Mouse (Mus musculus) right cerebral cortex, postnatal 36 days (tissue): ENCODE measurements around the gene Racgap1.
A peak's percentile ranks its signal among the peaks of the same experiment; 100 is the strongest.

Experiments
- DNase-seq, 2 experiments: peaks; one replicate each; pipeline ENCODE4 v3.0.0; 2022; ENCODE audit warnings: low spot score in 2 of 2, mixed read lengths in 1 of 2

Racgap1 gene

GRCm38 (mm10) chr15:99619821-99620220, 31.6 kb downstream of the Racgap1 start:
- no peak for DNase-seq

- no peak for DNase-seq
These were observed 32.9 kb downstream of the Racgap1 start for GRCm38 (mm10) chr15:99618595-99618994.

DNA sequence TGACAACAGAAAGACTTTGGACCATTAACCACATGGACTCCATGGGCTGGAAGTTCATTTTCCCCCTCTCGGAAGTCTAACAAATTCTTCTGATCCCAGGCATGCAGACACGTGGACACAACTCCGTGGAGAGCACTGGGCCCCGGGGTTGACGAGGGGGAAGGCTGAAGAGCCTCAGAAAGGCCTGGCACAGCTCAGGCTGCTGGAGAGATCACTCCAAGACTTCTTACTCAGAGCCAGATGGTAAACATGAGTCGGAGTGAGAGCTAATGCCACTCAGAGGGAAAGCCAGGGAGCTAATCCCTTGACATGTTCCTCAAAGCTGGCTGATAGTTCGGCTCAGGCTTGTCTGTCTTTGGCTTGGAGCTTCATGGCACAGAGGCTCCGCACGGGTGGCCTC, 36.2 kb downstream of the Racgap1 start:
- DNase-seq: no peak

DNA sequence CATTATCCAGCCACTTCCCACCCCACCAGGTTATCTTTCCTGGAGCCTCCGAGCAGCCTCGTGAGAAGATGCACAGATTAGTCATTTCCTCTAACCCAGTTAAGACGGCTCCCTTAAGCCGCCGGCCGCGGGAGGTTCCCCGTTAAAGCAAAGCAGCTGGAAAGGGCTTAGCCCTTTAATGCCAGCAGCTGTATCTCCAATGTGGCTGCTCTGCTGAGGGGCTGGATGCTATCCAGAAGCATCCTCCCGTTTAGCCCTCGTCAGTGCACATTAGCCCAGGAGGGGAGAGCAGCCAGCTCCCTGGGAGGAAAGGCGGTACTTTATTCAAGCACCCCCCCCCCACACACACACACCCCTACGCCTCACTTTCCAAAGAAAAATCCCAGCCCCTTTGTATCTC, 36.7 kb downstream of the Racgap1 start:
- DNase-seq: no peak

DNA sequence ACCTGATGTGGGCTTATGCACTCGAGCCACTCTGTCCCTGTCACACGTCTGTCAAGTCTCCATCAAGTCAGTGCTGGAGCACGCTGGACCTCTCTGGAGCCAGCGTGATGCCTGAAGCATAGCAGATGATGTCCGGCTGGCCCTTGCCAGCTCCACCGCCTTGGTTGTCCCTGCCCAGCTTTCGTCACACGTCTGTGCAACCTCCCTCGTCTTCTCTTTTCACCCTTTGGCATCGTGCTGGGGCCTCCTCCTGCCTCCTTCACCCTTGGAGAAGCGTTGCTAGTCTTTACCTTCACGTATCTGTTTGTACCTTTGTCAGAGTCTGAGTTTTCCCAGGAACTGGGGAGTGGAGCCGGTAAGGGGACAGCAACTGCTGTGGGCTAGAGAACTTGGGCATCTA, 37.2 kb downstream of the Racgap1 start:
- DNase-seq: no peak

DNA sequence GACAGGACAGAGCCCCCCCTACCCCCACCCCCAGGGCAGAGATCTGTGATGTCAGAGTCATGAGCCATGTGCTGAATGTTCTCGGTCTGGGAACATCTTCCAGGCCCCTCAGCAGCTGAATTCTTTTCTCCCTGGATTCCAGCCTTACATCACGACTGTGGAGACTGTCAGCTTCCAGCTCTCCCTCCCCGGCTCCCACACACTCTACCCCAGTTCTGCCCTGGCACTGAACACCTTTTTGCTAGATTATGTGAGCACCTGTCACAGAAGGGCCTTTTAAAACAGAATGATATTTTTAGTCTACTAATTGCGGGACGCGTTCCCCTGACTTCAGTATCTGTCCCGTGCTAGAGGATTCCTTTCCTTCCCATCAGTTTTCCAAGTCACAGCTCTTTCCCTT, 39.9 kb downstream of the Racgap1 start:
- no peak for DNase-seq

DNA sequence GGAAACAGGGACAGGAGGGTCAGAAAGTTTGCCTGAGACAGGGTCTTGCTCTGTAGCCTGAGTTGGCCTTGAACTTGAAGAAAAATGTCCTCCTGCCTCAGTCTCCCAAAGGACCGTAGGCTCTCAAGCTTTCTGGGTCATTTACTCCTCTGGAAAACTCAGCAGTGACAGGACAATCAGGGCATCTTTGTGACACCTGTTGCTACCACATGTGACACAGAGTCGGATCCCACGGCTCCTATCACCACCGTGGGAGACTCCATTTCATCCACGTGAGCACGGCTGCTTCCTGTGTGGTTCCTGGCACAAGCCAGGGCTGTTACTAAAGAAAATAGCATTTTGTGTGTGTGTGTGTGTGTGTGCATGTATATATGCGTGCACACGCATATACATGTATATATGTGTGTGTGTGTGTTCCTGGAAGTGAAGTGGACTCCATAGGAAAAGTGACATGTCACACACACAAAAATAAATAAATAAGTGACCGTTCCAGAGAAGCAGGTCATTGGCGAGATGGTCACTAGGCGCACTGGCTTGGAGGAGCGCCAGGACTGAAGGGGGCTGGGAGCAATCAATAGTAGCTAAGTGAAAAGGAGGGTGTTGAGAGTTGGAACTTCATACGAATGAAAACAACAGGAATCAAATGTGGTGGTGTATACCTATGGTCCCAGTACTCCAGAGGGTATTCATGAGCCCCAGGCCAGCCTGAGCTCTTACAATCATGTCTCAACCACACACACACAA, 42.9 kb downstream of the Racgap1 start:
- DNase-seq: no peak

DNA sequence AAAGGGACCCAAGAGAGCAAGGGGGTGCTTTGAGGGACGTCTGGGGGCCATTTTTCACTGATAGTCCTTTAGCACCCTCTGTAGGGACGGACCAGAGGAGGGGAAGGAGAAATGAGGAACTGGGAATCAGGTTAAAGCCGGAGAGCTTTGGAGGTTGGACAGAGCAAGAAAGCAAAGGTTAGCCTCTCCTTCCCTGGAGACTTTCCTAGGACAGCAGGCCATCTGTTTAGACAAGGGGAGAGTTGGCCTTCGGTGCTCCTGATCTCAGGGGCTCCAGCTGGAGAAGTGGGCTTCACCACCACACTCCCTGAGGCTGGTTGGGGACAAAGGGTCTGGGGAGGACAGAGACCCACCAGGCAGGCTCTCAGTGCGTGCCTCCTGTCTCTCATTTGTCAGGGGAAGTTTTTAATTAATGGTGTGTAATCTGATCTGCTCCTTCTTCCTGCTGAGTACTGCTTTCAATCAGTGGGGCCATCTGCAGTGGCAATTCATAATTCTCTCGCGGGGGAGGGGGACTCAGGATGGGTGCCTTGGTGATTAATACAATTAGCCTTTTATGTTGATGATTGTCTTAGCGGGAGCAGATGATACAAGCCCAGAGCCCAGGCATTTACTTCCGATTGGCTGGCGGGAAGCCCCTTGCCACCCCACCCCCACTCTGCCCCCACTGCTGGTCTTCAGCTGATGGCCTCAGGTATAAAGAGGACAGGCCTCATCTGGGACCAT, 43.9 kb downstream of the Racgap1 start:
- DNase-seq: no peak

DNA sequence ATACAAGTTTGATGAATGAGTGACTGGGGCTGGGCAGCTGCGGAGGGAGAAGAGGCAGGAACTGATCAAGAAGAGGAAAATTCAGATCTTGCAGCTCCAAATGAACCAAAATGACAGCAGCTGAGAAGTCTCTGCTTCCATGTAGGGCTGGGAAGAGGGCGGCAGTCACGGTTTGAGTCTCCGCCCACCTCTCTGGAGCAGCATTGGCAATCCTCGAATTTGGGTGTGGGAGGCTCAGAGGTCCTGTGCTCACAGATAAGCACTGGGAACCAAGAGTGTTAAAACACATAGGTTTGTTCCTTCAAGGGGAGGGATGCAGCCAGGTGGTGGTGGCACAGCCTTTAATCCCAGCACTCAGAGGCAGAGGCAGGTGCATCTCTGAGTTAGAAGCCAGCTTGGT, 44.9 kb downstream of the Racgap1 start:
- DNase-seq: peak; percentile 48 to 64

DNA sequence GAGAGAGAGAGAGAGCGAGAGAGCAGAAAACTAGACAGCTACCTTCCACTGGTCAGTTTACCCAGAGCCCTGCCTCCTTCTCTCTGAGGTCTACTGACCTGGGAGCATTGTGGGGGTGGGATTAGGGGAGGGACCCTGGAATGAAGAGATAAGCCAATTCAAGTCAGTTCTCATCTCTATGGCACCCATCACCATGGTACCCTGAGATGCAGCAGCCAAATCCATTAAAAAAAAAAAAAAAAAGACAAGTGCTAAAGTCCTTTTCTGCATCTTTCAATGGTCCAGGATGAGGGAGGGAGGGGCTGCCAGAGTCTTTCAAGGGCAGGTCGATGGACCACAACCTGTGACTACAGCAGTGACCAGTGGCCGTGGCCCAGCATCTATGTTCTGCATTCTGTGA, 45.9 kb downstream of the Racgap1 start:
- no peak for DNase-seq

- peak in 1 of 2 experiments; percentile 30 for DNase-seq
These were observed 48.2 kb downstream of the Racgap1 start for GRCm38 (mm10) chr15:99603216-99603615.

- no peak for DNase-seq
These were observed 49.1 kb downstream of the Racgap1 start for GRCm38 (mm10) chr15:99602206-99602820.

DNA sequence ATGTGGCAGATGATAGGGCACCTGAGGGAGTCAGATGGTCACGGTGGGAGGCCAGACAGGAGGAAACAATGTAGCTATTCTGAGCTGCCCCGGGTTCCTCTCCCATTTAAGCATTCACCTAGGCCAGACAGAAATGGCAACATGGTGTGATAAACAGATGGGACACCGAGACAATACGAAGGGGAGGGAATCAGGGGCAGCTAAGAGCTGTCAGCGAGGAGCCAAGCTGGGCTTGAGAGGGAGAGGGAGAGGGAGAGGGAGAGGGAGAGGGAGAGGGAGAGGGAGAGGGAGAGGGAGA, 49.7 kb downstream of the Racgap1 start:
- no peak for DNase-seq

- DNase-seq: no peak
These were observed 50.3 kb downstream of the Racgap1 start, which contains the start of gene Aqp6 for GRCm38 (mm10) chr15:99600986-99601822. TSS of gene Aqp6 (plus strand) at chr15:99601400.

- DNase-seq: no peak
These were observed 52.0 kb downstream of the Racgap1 start for GRCm38 (mm10) chr15:99599245-99600070.

GRCm38 (mm10) chr15:99597596-99597995, 53.9 kb downstream of the Racgap1 start:
- DNase-seq: no peak

GRCm38 (mm10) chr15:99596841-99597240, 54.6 kb downstream of the Racgap1 start:
- no peak for DNase-seq

- peak; percentile 77 to 86 for DNase-seq
These were observed 55.3 kb downstream of the Racgap1 start for GRCm38 (mm10) chr15:99596056-99596687.

DNA sequence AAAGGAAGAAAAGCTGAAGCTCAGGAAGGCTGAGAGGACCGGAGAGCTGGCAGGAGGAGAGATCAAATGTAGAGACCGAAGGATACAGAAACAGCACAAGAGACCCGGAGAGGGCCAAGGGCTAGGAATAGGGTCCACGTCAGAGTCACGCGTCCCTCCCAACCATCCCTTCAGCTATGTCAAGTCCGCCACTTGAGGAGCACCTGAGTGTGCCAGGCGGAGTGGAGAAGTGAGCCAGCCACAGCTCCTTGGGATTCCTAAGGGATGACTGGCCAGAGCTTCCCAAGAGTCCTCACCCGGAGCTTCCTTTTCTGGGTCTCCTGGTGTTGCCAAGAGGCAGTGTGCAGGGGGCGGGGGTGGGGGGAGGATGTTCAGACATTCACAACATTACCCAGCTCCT, 56.5 kb downstream of the Racgap1 start:
- DNase-seq: no peak

GRCm38 (mm10) chr15:99592877-99593276, 58.6 kb downstream of the Racgap1 start:
- no peak for DNase-seq

DNA sequence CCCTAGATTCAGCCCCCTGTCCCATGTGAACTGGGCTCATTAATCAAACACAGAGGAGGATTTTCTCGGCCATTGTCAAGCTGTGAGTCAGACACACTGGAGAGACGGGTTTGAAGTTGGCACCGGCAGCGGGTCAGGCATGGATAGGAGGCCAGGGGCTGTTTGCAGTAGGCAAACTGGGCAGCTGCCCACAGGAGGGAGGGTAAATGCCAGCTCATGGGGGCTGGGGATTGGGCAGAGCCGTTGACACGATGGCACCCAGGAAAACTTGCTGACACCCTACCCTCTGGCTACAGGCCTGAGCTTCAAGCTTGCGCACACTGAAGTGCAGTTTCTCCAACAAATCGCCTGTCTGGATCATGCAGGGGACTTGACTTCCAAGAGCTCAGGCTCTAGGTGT, 59.3 kb downstream of the Racgap1 start:
- DNase-seq: no peak
